Mouse (Mus musculus) left cerebral cortex, postnatal 25 days (tissue): ENCODE measurements around the gene Pdlim5. TPM values are rescaled to one million over a fixed set of nuclear protein-coding genes. Genes with fewer than 3 reads are reported as not detected.

Experiments used
- DNase-seq, 2 experiments: peaks; one replicate each; pipeline ENCODE4 v3.0.0; 2022; ENCODE audit warnings: low spot score in 2 of 2, mixed read lengths in 1 of 2
- intact Hi-C: fragments of 180-260 bp; cut with DNase I; formaldehyde crosslinking; loops from one replicate; pipeline ENCODE4 v1.15.1; 2025
- total RNA-seq, 2 experiments: library from RNA; stranded (reverse); gene quantifications; 2 replicates each; pipeline ENCODE4 v1.2.3; 2021

Gene Pdlim5
- total RNA-seq, 2 experiments from 2014 or later: 18.9 to 19.1 TPM

GRCm38 (mm10) chr3:142282706-142283105, 112.8 kb downstream of the Pdlim5 start:
- intact Hi-C loops: no loop called here
- DNase-seq: peak; percentile 72 to 89

GRCm38 (mm10) chr3:142281656-142282055, 113.8 kb downstream of the Pdlim5 start:
- DNase-seq: no peak
- intact Hi-C loops: no loop called here

GRCm38 (mm10) chr3:142281093-142281445, 114.4 kb downstream of the Pdlim5 start:
- no peak for DNase-seq
- intact Hi-C loops: no loop called here

- peak in 1 of 2 experiments; percentile 18 for DNase-seq
- intact Hi-C loops: no loop called here
Observed at GRCm38 (mm10) chr3:142280366-142281092, 115.0 kb downstream of the Pdlim5 start.

- DNase-seq: no peak
- intact Hi-C loops: no loop called here
Observed at GRCm38 (mm10) chr3:142279011-142279410, 116.5 kb downstream of the Pdlim5 start.

- no peak for DNase-seq
- intact Hi-C loops: no loop called here
Observed at GRCm38 (mm10) chr3:142276506-142276905, 119.0 kb downstream of the Pdlim5 start.

- intact Hi-C loops: loop anchor here (1.0 kb wide), 2 partner anchors 388 to 412 kb away; no protein-coding TSS in a partner anchor
- peak in 1 of 2 experiments; percentile 17 for DNase-seq
Observed at GRCm38 (mm10) chr3:142274993-142275392, 120.5 kb downstream of the Pdlim5 start.

- no peak for DNase-seq
- intact Hi-C loops: no loop called here
Observed at GRCm38 (mm10) chr3:142274451-142274850, 121.0 kb downstream of the Pdlim5 start.

GRCm38 (mm10) chr3:142273265-142273664, 122.2 kb downstream of the Pdlim5 start:
- DNase-seq: no peak
- intact Hi-C loops: no loop called here

GRCm38 (mm10) chr3:142256371-142256770, 139.1 kb downstream of the Pdlim5 start:
- DNase-seq: no peak
- intact Hi-C loops: no loop called here

GRCm38 (mm10) chr3:142252086-142252485, 143.4 kb downstream of the Pdlim5 start:
- no peak for DNase-seq
- intact Hi-C loops: no loop called here

- DNase-seq: no peak
- intact Hi-C loops: no loop called here
Observed at GRCm38 (mm10) chr3:142249458-142249857, 146.0 kb downstream of the Pdlim5 start.

- intact Hi-C loops: no loop called here
- no peak for DNase-seq
Observed at GRCm38 (mm10) chr3:142243263-142243662, 152.2 kb downstream of the Pdlim5 start.

- no peak for DNase-seq
- intact Hi-C loops: no loop called here
Observed at GRCm38 (mm10) chr3:142239298-142239697, 156.2 kb downstream of the Pdlim5 start.

- intact Hi-C loops: no loop called here
- DNase-seq: no peak
Observed at GRCm38 (mm10) chr3:142238260-142239046, 157.0 kb downstream of the Pdlim5 start.

- intact Hi-C loops: no loop called here
- no peak for DNase-seq
Observed at GRCm38 (mm10) chr3:142237621-142238020, 157.9 kb downstream of the Pdlim5 start.

GRCm38 (mm10) chr3:142233606-142234465, 161.7 kb downstream of the Pdlim5 start:
- intact Hi-C loops: no loop called here
- DNase-seq: no peak

GRCm38 (mm10) chr3:142228665-142229064, 166.8 kb downstream of the Pdlim5 start:
- intact Hi-C loops: no loop called here
- no peak for DNase-seq

GRCm38 (mm10) chr3:142222471-142223103, 172.9 kb downstream of the Pdlim5 start:
- intact Hi-C loops: no loop called here
- DNase-seq: peak in 1 of 2 experiments; percentile 11

GRCm38 (mm10) chr3:142219910-142220309, 175.6 kb downstream of the Pdlim5 start:
- intact Hi-C loops: no loop called here

More at GRCm38 (mm10) chr3:142219910-142220309, 175.6 kb downstream of the Pdlim5 start:
- DNase-seq: no peak
